Mouse (Mus musculus): Measurements from ENCODE around the gene Canx.

DNA sequence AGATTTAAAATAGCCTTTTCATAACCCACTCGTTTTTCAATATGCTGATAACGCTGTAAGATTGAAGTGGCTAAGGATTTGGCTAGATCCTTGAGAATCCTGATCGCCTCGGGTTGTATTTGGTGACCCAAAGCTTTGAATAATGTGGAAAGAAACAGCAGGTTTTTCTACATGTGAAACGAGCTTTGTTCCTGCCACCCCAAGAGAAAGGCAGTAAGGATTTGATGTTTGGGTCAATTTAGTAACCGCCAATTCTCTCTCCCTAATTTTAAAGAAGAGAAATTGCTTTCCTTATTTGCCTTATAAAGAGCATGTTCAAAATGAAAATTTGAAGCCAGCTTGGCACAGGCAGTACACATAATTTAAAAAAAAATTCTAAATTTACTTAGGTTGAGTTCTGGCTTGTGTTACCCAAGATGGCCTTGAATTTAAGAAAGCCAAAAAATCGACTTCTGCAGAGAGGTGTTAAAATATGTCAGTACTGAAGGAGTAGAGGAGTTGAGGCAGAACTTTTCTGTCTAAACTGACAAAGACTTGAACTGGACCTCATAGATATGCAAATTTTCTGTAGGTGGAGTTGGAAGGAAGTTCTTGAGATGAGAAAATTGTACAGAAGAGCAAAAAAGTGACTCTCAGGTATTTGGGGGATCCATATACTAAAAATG, 961 bp upstream of the Canx start:
- TF ChIP-seq MYOG (IDR thresholded peaks at IDR 0.05; ENCODE audit: control insufficient read depth in 1 of 3, insufficient read depth in 1 of 3, insufficient read length in 2 of 3, low read depth in 2 of 3) (no peak), USF1 (IDR thresholded peaks at IDR 0.05; ENCODE audit: low read depth) (no peak), POLR2A (IDR thresholded peaks at IDR 0.05; ENCODE audit: insufficient read length, low read depth) (no peak), TCF3 (IDR thresholded peaks at IDR 0.05; ENCODE audit: insufficient read length, low read depth) (no peak), POLR2AphosphoS2 (IDR thresholded peaks at IDR 0.05; ENCODE audit: insufficient read length, low read depth) (no peak), TCF12 (IDR thresholded peaks at IDR 0.05; ENCODE audit: insufficient read depth, poor library complexity, severe bottlenecking) (no peak), MAX (IDR thresholded peaks at IDR 0.05; ENCODE audit: low read depth) (no peak)
